Mouse (Mus musculus): ENCODE results near the gene Rnf213.

DNA sequence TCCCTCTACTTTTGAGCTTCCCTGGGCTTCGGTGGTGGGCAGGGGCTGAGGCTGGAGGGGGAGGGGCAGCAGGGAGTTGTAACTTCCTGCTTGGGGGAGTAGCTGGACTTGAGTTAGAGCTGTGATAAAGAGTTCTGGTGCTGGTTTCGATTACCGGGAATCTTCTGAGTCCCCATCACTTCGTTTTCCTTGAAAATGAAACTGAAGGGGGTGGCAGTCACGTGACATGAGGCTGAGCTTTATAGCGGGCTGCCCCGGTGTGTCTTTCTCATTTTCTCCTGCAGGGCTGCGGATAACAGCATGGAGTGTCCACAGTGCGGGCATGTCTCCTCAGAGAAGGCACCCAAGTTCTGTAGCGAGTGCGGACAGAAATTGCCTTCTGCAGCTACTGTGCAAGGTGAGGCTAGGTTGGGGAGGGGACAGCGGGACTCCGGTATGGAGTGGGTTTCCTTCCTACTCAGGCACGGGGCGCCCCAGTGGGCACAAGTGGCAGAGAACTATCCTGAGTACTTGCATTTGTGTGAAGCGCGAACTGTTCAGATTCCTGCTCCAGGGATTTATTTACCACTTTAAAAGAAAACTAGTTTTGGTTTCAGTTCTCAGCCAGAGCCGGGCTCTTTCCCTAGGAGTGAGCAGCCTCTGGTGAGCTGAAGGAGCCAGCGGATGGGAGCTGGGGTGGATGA lies at the start of gene Rnf213:
- TF ChIP-seq CTCF (IDR thresholded peaks at IDR 0.05; ENCODE audit: extremely low read depth, insufficient read length, insufficient replicate concordance, low read depth, low read length), result peak; percentile 36; the same call in 1 of the 2 replicates
- TF ChIP-seq POLR2A (IDR thresholded peaks at IDR 0.05; ENCODE audit: low read depth, low read length), result peak; percentile 91

Measured in small intestine, adult 2 months (tissue).